Mouse (Mus musculus): ENCODE data around the gene Klhl10. TPM values are rescaled to one million over a fixed set of nuclear protein-coding genes. Genes with fewer than 3 reads are reported as not detected.

Gene Klhl10
- polyA plus RNA-seq, 2 experiments = 0.74 to 2.5 TPM

DNA sequence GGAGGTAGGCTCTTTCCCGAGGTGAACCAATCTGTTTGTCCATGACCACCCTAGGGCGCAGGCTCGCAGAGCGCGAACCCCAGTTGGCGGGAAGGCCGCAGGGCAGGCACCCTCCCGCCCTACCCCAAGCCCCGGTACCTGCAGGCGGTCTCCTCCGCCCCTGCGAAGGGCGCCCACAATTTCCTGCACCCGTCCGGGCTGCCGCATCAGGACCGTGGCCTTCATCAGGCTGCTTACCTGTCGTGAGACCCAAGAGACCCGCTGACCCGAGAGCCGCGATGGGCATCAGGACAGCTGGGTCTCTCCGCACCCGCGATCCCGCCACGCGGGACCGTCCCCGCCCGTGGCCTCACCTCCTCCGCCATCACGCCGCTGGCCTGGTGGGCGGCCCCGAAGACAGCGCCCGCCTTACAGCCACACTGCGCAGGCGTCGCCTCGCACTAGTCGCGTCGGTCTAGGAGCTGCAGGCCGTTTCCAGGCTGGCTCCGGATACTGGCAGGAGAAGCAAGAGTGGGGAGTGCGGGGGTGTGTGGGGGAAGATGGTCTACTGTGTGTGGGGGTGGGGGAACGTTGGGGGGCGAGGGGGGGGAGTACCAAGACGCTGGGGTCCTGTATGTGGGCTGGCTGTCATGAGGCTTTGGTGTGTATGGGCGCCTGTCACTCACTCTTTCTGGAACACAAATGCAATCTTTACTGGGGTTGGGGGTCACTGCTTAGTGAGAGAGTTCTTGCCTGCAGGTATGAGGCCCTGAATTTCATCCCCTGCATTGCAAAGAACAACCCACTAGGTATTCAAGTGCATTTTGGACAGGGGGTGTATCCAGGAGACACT is 810 bp upstream of the Klhl10 start:
- Histone ChIP-seq H3K4me3 (replicated peaks; ENCODE audit: low read length) (peak overlapping the region; percentile 84), H3K9me3 (ENCODE audit: control insufficient read depth, low read length) (no peaks in the 10 kb centered on the region), H3K4me1 (ENCODE audit: control insufficient read depth, insufficient read depth, low read length) (peaks cover 11% of the 10 kb centered on the region), H3K9ac (ENCODE audit: low read depth, low read length, severe bottlenecking) (peak overlapping the region; percentile 92), H3K36me3 (ENCODE audit: control insufficient read depth, insufficient read depth, low read length) (peaks cover 32% of the 10 kb centered on the region), H3K4me2 (replicated peaks; ENCODE audit: low read depth, low read length, severe bottlenecking) (peak overlapping the region; percentile 59), H3K27ac (replicated peaks; ENCODE audit: low read depth, low read length) (peak overlapping the region; percentile 74), H3K27me3 (ENCODE audit: control insufficient read depth, insufficient read depth, low read length) (no peaks in the 10 kb centered on the region)
- ATAC-seq (ENCODE audit: low FRiP score, low read depth) = peak; percentile 97
- TF ChIP-seq POLR2A (IDR thresholded peaks at IDR 0.05; ENCODE audit: borderline replicate concordance, extremely low read depth, insufficient read depth, insufficient read length) = peak; percentile 95; the same call in 1 of the 2 replicates
- 1% methylated on average over 46 of the region's 52 CpGs for WGBS
- peak; percentile 86 for DNase-seq (ENCODE audit: low spot score)

DNA sequence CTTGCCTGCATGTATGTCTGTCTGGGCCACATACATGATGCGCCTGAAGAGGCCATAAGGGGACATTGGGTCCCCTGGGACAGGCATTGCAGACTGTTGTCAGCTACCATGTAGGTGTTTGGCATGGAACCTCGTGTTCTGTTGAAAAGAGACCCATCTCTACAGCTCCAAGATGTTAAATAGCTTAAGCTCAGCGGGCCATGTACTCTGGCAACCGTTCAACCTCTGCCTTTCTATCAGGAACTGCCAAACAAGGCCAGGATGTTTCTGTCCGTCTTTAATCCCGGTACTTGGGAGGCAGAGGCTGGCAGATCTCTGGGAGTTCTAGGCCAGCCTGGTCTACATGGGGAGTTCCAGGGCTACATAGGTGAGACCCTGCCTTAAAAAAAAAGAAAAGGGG is 908 bp downstream of the Klhl10 start:
- no peak overlapping the region for H3K4me2 ChIP-seq (replicated peaks; ENCODE audit: low read depth, low read length, severe bottlenecking)
- no peak overlapping the region for H3K4me3 ChIP-seq (replicated peaks; ENCODE audit: low read length)
- no peaks in the 10 kb centered on the region for H3K27me3 ChIP-seq (ENCODE audit: control insufficient read depth, insufficient read depth, low read length)
- ATAC-seq (ENCODE audit: low FRiP score, low read depth) = no peak
- no peaks in the 10 kb centered on the region for H3K9me3 ChIP-seq (ENCODE audit: control insufficient read depth, low read length)
- no peak for DNase-seq (ENCODE audit: low spot score)
- H3K36me3 ChIP-seq (ENCODE audit: control insufficient read depth, insufficient read depth, low read length) = peaks cover 17% of the 10 kb centered on the region
- no peak overlapping the region for H3K27ac ChIP-seq (replicated peaks; ENCODE audit: low read depth, low read length)
- TF ChIP-seq POLR2A (IDR thresholded peaks at IDR 0.05; ENCODE audit: borderline replicate concordance, extremely low read depth, insufficient read depth, insufficient read length) = no peak
- 88% methylated on average over 6 of the region's 6 CpGs for WGBS
- H3K9ac ChIP-seq (ENCODE audit: low read depth, low read length, severe bottlenecking) = no peak overlapping the region
- peaks cover 11% of the 10 kb centered on the region for H3K4me1 ChIP-seq (ENCODE audit: control insufficient read depth, insufficient read depth, low read length)

DNA sequence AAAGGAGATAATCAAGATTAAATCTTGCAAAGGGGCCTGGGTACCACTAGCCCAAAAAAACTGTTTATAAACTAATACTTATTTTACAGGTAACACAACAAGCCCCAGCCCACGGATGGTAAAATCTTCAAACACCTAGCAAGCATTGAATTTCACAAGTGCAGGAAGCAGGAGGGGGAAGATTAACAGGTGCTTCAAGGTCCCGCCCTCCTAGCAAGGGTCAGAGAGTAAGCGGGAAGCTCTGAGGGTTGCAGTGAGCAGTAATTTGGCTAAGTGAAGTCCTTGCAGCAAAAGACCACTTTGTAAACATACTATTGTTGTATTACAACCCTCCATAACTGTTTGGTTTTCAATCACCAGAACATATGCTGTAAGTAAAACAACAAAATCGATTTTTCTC is 15.5 kb downstream of the Klhl10 start:
- Histone ChIP-seq H3K4me2 (replicated peaks; ENCODE audit: low read depth, low read length, severe bottlenecking) (no peak overlapping the region), H3K4me3 (replicated peaks; ENCODE audit: low read length) (no peak overlapping the region), H3K9me3 (ENCODE audit: control insufficient read depth, low read length) (no peaks in the 10 kb centered on the region), H3K27ac (replicated peaks; ENCODE audit: low read depth, low read length) (no peak overlapping the region), H3K27me3 (ENCODE audit: control insufficient read depth, insufficient read depth, low read length) (no peaks in the 10 kb centered on the region), H3K36me3 (ENCODE audit: control insufficient read depth, insufficient read depth, low read length) (peaks cover 29% of the 10 kb centered on the region), H3K4me1 (ENCODE audit: control insufficient read depth, insufficient read depth, low read length) (no peaks in the 10 kb centered on the region), H3K9ac (ENCODE audit: low read depth, low read length, severe bottlenecking) (no peak overlapping the region)
- no peak for TF ChIP-seq POLR2A (IDR thresholded peaks at IDR 0.05; ENCODE audit: borderline replicate concordance, extremely low read depth, insufficient read depth, insufficient read length)
- DNase-seq (ENCODE audit: low spot score) (no peak), ATAC-seq (ENCODE audit: low FRiP score, low read depth) (no peak)
- WGBS = 67% methylated on average over 4 of the region's 4 CpGs

DNA sequence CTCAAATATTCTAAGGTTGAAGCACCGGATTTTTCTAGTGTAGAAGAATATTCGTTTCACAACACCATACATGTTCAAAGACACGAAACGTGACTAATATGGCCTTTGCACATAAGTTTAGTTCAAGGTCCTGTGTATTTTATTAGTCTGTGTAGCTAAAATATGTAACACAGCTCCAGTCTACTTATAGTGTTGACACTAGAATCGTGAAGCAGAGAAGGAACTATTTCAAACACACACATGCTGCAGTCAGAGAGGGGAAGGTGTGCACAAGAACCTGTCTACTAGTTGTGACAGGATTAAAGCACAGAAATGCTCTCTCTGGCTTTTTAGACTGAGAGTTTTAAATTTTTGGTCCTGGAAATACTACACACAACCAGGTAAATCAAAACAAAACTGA is 16.0 kb downstream of the Klhl10 start:
- Histone ChIP-seq H3K27me3 (ENCODE audit: control insufficient read depth, insufficient read depth, low read length) (no peaks in the 10 kb centered on the region), H3K27ac (replicated peaks; ENCODE audit: low read depth, low read length) (no peak overlapping the region), H3K4me1 (ENCODE audit: control insufficient read depth, insufficient read depth, low read length) (no peaks in the 10 kb centered on the region), H3K36me3 (ENCODE audit: control insufficient read depth, insufficient read depth, low read length) (peaks cover 34% of the 10 kb centered on the region), H3K4me2 (replicated peaks; ENCODE audit: low read depth, low read length, severe bottlenecking) (no peak overlapping the region), H3K4me3 (replicated peaks; ENCODE audit: low read length) (no peak overlapping the region), H3K9me3 (ENCODE audit: control insufficient read depth, low read length) (no peaks in the 10 kb centered on the region), H3K9ac (ENCODE audit: low read depth, low read length, severe bottlenecking) (no peak overlapping the region)
- ATAC-seq (ENCODE audit: low FRiP score, low read depth) = no peak
- TF ChIP-seq POLR2A (IDR thresholded peaks at IDR 0.05; ENCODE audit: borderline replicate concordance, extremely low read depth, insufficient read depth, insufficient read length) = no peak
- WGBS = 93% methylated on average over 5 of the region's 5 CpGs
- no peak for DNase-seq (ENCODE audit: low spot score)

DNA sequence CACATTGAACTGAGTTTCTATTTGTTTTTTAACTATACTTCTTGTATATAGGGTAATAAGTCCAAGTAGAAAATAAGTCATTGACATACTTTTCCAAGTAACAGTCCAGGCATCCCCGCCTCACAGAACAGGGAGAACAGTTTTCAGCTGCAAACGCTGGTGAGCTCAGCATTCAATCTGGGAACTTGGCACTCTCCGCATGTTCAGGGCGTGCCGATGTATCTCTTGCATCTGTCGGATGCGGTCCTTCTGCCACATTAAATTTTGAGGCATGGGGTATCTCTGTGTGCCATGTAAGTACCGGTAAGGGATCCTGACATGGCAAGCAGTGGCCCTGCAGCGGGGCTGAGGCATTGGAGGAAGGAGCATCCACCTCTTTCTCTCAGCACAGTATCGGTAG is 21.0 kb downstream of the Klhl10 start:
- Histone ChIP-seq H3K27me3 (ENCODE audit: control insufficient read depth, insufficient read depth, low read length) (no peaks in the 10 kb centered on the region), H3K36me3 (ENCODE audit: control insufficient read depth, insufficient read depth, low read length) (peaks cover 41% of the 10 kb centered on the region)
- 92% methylated on average over 10 of the region's 10 CpGs for WGBS

More for the DNA sequence above, 21.0 kb downstream of the Klhl10 start:
- Histone ChIP-seq H3K9ac (ENCODE audit: low read depth, low read length, severe bottlenecking) (no peak overlapping the region), H3K4me2 (replicated peaks; ENCODE audit: low read depth, low read length, severe bottlenecking) (no peak overlapping the region), H3K4me3 (replicated peaks; ENCODE audit: low read length) (no peak overlapping the region), H3K9me3 (ENCODE audit: control insufficient read depth, low read length) (no peaks in the 10 kb centered on the region), H3K27ac (replicated peaks; ENCODE audit: low read depth, low read length) (no peak overlapping the region), H3K4me1 (ENCODE audit: control insufficient read depth, insufficient read depth, low read length) (no peaks in the 10 kb centered on the region)
- no peak for TF ChIP-seq POLR2A (IDR thresholded peaks at IDR 0.05; ENCODE audit: borderline replicate concordance, extremely low read depth, insufficient read depth, insufficient read length)
- ATAC-seq (ENCODE audit: low FRiP score, low read depth) (no peak), DNase-seq (ENCODE audit: low spot score) (no peak)

All from limb, embryonic 14.5 days (tissue).